Mouse (Mus musculus) kidney, adult 2 months (tissue): ENCODE measurements around the gene Paip2b.

Experiments
- CTCF ChIP-seq: fragments of 200-500 bp; conservative IDR thresholded peaks from 2 replicates; pipeline ENCODE4 v1.5.1; 2011; ENCODE audit warnings: low read depth, mild to moderate bottlenecking, control low read depth, low read length, moderate library complexity, mixed read lengths; ENCODE audit not compliant: insufficient read depth, insufficient read length
- POLR2A ChIP-seq: fragments of 200-500 bp; IDR thresholded peaks from one replicate; pipeline ENCODE4 v1.6.1; 2011; ENCODE audit warnings: low read depth, low read length, control low read depth

GRCm38 (mm10) chr6:83788554-83788953, 43.0 kb downstream of the Paip2b start:
- TF ChIP-seq CTCF (no peak), POLR2A (no peak)
